Mouse (Mus musculus): ENCODE results near the gene Cap2.

Cap2 gene

GRCm38 (mm10) chr13:46565913-46566312, 64.3 kb downstream of the Cap2 start:
- DNase-seq (ENCODE audit: low spot score): no peak

GRCm38 (mm10) chr13:46569469-46569868, 67.8 kb downstream of the Cap2 start:
- no peak for DNase-seq (ENCODE audit: low spot score)

- peak; percentile 28 for DNase-seq (ENCODE audit: low spot score)
Observed at GRCm38 (mm10) chr13:46571141-46571592, 69.5 kb downstream of the Cap2 start.

GRCm38 (mm10) chr13:46571961-46572647, 70.5 kb downstream of the Cap2 start:
- peak; percentile 36 for DNase-seq (ENCODE audit: low spot score)

- no peak for DNase-seq (ENCODE audit: low spot score)
Observed at GRCm38 (mm10) chr13:46572648-46573163, 71.1 kb downstream of the Cap2 start.

- no peak for DNase-seq (ENCODE audit: low spot score)
Observed at GRCm38 (mm10) chr13:46574201-46574600, 72.6 kb downstream of the Cap2 start.

GRCm38 (mm10) chr13:46574707-46575106, 73.1 kb downstream of the Cap2 start:
- DNase-seq (ENCODE audit: low spot score): no peak

GRCm38 (mm10) chr13:46584860-46585259, 83.2 kb downstream of the Cap2 start:
- DNase-seq (ENCODE audit: low spot score): no peak

GRCm38 (mm10) chr13:46587717-46588289, 86.2 kb downstream of the Cap2 start:
- no peak for DNase-seq (ENCODE audit: low spot score)

- DNase-seq (ENCODE audit: low spot score): no peak
Observed at GRCm38 (mm10) chr13:46588606-46589005, 87.0 kb downstream of the Cap2 start.

- no peak for DNase-seq (ENCODE audit: low spot score)
Observed at GRCm38 (mm10) chr13:46590885-46591284, 89.2 kb downstream of the Cap2 start.

GRCm38 (mm10) chr13:46600694-46601093, 99.0 kb downstream of the Cap2 start:
- DNase-seq (ENCODE audit: low spot score): no peak

GRCm38 (mm10) chr13:46601386-46601785, 99.7 kb downstream of the Cap2 start:
- no peak for DNase-seq (ENCODE audit: low spot score)

GRCm38 (mm10) chr13:46602674-46603073, 101.0 kb downstream of the Cap2 start:
- DNase-seq (ENCODE audit: low spot score): peak; percentile 47

GRCm38 (mm10) chr13:46611033-46611432, 109.4 kb downstream of the Cap2 start:
- DNase-seq (ENCODE audit: low spot score): no peak

- DNase-seq (ENCODE audit: low spot score): no peak
Observed at GRCm38 (mm10) chr13:46613694-46614272, 112.1 kb downstream of the Cap2 start.

- peak; percentile 63 for DNase-seq (ENCODE audit: low spot score)
Observed at GRCm38 (mm10) chr13:46616673-46617362, 115.2 kb downstream of the Cap2 start.

GRCm38 (mm10) chr13:46619633-46620032, 118.0 kb downstream of the Cap2 start:
- peak; percentile 38 for DNase-seq (ENCODE audit: low spot score)

GRCm38 (mm10) chr13:46620964-46621757, 119.5 kb downstream of the Cap2 start:
- DNase-seq (ENCODE audit: low spot score): no peak

- no peak for DNase-seq (ENCODE audit: low spot score)
Observed at GRCm38 (mm10) chr13:46626608-46627007, 125.0 kb downstream of the Cap2 start.

- no peak for DNase-seq (ENCODE audit: low spot score)
Observed at GRCm38 (mm10) chr13:46627841-46628240, 126.2 kb downstream of the Cap2 start.

GRCm38 (mm10) chr13:46629391-46629790, 127.7 kb downstream of the Cap2 start:
- no peak for DNase-seq (ENCODE audit: low spot score)
